Mouse (Mus musculus): ENCODE data around the gene Tha1. TPM values are rescaled to one million over a fixed set of nuclear protein-coding genes. Genes with fewer than 3 reads are reported as not detected.

Tha1 gene
- polyA plus RNA-seq, 2 experiments from 2014 or later = 12.8 to 17.7 TPM

GRCm38 (mm10) chr11:117880336-117880976, 7.2 kb upstream of the Tha1 start:
- no peak for ATAC-seq

- no peak for ATAC-seq
Observed at GRCm38 (mm10) chr11:117879676-117880075, 6.4 kb upstream of the Tha1 start.

GRCm38 (mm10) chr11:117878892-117879291, 5.6 kb upstream of the Tha1 start:
- ATAC-seq = no peak

- ATAC-seq = peak; percentile 93
Observed at GRCm38 (mm10) chr11:117877917-117878745, 4.8 kb upstream of the Tha1 start.

- no peak for ATAC-seq
Observed at GRCm38 (mm10) chr11:117875681-117876080, 2.4 kb upstream of the Tha1 start.

- no peak for ATAC-seq
Observed at GRCm38 (mm10) chr11:117874419-117874818, 1.1 kb upstream of the Tha1 start.

GRCm38 (mm10) chr11:117871911-117872584, 1.2 kb downstream of the Tha1 start:
- peak; percentile 77 for ATAC-seq

GRCm38 (mm10) chr11:117871376-117871775, 1.9 kb downstream of the Tha1 start:
- ATAC-seq = no peak

GRCm38 (mm10) chr11:117870688-117871365, 2.5 kb downstream of the Tha1 start:
- no peak for ATAC-seq

- no peak for ATAC-seq
Observed at GRCm38 (mm10) chr11:117865988-117866387, 7.3 kb downstream of the Tha1 start.

GRCm38 (mm10) chr11:117864805-117865204, 8.5 kb downstream of the Tha1 start:
- ATAC-seq = no peak

- no peak for ATAC-seq
Observed at GRCm38 (mm10) chr11:117863174-117863856, 10.0 kb downstream of the Tha1 start.

GRCm38 (mm10) chr11:117860601-117861000, 12.7 kb downstream of the Tha1 start, which contains the start of gene Tmem235:
Gene Tmem235 (plus strand): TSS chr11:117860752.
- ATAC-seq = no peak

- no peak for ATAC-seq
Observed at GRCm38 (mm10) chr11:117858392-117858791, 14.9 kb downstream of the Tha1 start.

- no peak for ATAC-seq
Observed at GRCm38 (mm10) chr11:117857462-117857861, 15.8 kb downstream of the Tha1 start.

- no peak for ATAC-seq
Observed at GRCm38 (mm10) chr11:117855975-117856374, 17.3 kb downstream of the Tha1 start.

- ATAC-seq = no peak
Observed at GRCm38 (mm10) chr11:117855360-117855759, 17.9 kb downstream of the Tha1 start.

GRCm38 (mm10) chr11:117854241-117854640, 19.0 kb downstream of the Tha1 start:
- no peak for ATAC-seq

- no peak for ATAC-seq
Observed at GRCm38 (mm10) chr11:117852875-117853274, 20.4 kb downstream of the Tha1 start.

- ATAC-seq = peak; percentile 72
Observed at GRCm38 (mm10) chr11:117848985-117849671, 24.2 kb downstream of the Tha1 start, which contains the start of gene Birc5. Gene Birc5 (plus strand): TSS chr11:117849251.

- ATAC-seq = peak; percentile 77
Observed at GRCm38 (mm10) chr11:117848271-117848984, 24.9 kb downstream of the Tha1 start.
